Mouse (Mus musculus) R1 (cell line): ENCODE data around the gene Lax1.
"Not testable (repeated sequence)": the region's sequence is repeated elsewhere in the genome, so short reads cannot be mapped to it uniquely, and the experiment has no call there.

Source experiments
- DNase-seq: peaks from one replicate; pipeline ENCODE4 v3.0.0-alpha.2; 2018; ENCODE audit warnings: low read depth, low spot score

Gene Lax1

DNA sequence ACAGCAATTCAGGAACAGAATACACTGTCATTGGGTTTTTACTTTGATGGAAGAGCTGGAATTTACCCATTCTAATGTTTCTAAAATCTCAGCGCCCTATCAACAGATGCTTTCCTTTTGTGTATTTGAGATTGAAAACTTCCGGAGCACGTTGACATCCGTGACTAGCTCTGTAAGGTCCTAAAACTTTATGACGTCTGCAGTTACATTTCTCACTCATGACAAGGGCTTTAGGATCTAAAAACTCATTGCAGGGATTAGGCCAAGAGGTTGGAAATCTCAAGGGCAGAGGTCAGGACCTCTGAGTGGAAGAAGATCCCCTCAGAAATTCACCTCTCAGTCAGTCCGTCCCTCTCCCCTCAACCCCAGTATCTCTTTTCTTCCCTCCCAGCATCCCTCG is 1.6 kb downstream of the Lax1 start:
- DNase-seq, result no peak

DNA sequence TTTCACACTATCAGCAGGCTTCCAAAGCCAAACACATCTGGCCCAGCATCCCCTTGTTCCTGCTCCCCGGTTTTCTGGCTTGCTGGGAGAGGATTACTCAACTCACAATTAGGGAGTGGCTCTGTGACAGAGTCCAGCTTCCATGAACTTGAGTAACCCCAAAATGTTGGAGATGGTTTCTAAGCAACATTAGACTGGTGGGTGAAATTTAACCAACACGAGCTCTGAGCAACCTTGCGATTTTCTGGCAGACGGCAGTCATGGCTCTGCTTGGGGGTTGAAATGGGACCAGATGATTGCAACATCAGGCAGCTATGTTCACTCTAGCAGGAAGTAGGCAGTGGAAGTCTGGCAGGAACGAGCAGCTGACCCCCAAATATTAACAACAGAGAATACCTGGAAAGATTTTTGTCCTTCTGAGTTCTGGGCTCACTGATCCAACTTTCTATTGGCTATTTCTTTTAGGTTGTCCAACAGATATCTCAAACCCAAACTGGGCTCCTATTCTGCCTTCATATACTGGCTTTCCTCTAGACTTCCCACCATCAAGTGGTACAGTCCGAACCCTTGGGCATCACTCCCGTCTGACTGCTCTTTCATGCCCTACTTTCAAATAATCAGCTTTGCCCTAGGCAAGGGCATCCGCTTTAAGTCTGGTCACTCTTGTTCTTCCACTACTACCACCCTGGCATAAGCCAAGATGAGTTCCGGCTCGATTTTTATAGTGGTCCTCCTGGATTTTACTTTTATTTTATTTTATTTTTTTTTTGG is 4.0 kb downstream of the Lax1 start:
- DNase-seq, result no peak

DNA sequence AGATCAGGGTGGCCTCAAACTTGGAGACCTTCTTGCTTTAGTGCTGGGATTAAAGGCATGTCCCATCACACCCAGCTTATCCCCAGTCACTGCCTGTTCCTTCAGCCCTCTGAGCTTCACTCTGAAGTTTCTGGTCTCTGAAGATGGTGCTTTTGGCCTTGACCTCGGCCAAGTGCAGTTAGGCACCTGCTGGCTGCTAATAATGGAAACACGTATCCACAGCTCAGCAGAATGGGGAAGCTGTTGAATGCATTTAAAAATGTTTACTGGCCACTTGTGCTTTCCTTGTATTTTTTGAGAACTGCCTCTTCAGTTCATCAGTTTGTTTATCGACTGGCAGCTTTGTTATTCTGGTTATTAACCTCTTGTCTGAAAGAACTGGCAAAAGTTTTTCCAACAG is 18.1 kb downstream of the Lax1 start:
- DNase-seq, result peak; percentile 84

DNA sequence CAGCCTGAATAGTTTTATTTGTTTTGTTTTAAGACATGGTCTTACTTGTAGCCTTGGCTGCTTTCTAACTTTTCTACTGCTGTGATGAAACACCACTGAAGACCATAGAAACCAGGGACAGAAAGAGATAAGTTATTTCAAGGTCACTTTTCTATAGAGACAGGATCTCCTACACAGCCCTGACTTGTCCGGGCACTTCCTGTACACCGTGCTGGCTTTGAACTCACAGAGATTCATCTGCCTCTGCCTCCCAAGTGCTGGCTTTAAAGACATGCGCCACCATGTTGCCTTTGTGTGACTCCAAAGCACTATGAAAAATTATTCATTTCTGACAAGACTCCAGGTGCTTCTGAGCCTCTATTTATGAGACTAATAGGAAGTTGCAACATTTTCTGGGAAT is 18.6 kb downstream of the Lax1 start:
- DNase-seq, result peak; percentile 68

DNA sequence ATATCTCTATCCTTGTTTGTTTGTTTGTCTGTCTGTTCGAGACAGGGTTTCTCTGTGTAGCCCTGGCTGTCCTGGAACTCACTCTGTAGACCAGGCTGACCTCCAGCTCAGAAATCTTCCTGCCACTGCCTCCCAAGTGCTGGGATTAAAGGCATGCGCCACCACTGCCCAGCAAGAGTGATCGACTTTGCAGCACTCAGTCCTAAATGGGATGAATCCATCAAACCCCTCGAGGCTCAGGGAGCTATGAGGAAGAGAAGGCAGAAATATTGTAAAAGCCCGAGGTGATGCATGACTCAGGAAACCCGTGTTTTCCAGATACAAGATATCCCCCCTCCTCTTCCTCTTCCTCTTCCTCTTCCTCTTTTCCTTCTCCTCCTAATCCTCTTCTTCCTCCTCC is 19.1 kb downstream of the Lax1 start:
- DNase-seq, result peak; percentile 51

DNA sequence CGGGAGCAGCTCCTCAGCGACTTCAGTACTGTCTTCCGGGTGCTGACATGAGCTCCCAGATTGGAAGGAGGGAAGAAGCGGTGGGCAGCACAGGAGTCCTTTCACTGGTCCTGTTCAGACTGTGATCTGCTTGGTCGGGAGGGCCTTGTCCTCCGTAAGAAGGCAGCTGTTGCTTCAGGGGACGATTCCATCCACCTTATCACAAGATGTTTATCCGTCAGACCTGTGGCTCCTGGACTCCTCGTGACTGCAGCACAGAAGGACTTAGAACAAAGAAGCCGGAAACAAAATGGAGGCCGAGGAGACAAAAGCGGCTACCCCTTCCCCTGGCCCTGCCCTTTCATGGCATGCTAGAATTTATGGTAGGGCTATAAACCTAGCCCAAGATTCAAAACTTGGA is 19.7 kb downstream of the Lax1 start:
- peak; percentile 90 for DNase-seq

DNA sequence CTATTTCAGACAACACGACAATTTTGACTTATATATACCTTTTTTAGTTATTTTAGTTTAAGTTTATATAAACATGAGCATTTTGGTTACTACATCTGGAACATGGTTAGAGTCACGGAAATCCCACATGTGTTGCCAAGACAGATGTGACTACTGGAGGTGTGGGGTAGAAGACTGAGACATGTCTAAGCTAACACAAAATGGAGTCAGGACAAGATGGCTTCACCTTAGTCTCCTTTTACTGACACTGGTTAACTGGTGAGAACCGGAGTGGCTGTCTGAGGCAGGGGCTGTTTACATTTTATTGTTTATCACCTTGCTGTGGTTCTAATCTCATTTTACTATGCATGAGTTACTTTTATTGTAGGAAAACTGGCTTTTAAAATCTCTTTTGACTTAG is 21.3 kb downstream of the Lax1 start:
- DNase-seq, result peak; percentile 53

DNA sequence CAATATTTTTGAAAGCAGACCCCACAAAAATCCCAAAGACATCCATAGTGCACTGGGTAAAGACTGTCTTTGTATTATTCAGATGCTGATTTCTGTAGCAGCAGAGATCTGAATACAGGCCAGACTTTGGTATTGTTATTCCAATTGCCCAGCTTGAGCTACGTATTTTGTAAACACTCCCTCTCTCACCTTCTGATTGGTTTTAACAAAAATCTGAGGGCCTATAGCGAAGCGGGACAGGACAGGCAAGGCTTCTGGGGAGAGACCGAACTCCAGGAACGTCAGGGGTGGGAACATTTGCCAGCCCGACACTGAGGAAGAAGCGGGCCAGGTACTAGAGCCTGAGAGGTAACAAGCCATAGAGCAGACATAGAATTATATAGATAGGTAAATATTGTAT is 22.2 kb downstream of the Lax1 start:
- DNase-seq, result peak; percentile 99

DNA sequence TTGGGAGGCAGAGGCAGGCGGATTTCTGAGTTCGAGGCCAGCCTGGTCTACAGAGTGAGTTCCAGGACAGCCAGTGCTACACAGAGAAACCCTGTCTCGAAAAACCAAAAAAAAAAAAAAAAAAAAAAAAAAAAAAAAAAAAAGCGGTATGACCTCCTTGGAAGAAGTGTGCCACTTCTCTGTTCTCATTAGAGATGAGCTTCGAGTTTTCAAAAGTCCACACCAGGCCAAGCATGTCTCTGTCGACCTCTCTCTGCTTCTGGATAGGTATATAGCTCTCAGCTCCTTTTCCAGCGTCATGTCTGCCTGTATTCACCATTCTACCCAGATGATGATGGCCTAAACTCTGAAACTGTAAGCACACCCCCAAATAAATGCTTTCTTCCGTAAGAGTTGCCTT is 24.2 kb downstream of the Lax1 start:
- not testable (repeated sequence) for DNase-seq

DNA sequence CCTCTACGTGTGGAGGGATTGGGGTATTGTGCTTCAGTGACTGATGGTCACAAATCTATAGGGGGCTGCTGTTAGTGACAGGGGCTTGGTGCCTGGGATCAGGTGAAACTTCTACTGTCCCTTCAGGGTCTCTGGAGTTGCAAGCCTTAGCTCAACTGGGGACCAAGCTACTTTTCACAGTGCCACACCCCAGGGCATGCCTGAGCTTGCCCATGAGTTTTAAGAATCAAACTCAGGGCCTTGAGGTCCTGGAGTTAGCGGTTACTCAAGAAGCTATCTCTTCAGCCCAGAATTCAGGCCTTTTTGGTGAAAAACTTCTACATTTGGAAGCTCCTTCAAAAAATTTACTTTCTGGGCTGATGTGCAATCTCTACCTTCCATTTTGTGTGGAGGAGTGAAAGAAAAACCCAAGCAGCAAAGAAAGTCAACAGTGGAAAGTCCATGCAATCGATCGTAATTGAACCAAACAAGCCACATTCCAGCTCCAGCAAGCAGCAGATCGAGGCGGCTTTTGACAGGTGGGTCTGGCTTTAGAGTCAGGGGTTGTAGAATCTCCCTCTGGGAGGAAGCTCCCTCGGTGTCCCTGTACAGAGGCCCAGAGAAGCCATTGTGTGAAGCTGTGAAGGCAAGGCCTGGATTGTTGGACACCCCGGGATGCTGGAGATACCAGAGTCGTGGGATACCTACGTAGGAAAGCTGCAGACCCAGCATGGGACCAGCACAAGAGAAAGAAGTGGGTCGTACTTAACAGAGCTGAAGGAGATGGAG is 25.5 kb downstream of the Lax1 start:
- peak; percentile 85 for DNase-seq

DNA sequence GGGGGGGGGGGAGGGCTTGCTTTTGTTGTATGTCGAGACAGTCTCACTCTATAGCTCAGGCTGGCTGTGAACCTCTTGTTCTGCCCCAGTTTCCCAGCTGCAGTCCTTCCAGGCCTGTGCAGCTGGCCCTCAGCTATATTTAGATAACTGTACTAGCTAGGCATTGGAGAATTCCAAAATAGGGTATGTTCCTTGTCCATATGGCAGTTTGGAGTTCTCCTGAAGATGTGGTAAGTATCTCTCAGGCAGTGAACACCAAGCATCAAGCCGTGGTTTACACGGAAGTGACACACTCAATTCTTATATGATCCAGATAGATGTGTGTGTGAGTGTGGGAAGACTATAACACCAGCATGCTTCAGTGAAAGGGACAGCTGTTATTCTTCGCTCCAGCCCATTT is 26.5 kb downstream of the Lax1 start:
- DNase-seq, result no peak

DNA sequence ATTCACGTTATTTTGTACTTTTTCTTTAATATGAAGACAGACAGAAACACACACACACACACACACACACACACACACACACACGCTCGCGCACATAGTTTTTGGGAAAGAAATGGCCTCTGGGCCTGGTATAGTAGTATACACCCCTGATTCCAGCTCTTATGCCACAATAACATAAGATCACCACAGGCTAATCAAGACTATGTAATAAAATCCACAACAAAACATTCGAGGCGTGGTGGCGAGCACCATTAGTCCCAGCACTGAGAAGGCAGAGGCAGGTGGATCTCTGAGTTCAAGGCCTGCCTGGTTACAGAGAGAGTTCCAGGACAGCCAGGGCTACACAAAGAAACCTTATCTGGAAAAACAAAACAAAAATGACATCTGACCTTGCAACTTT is 27.0 kb downstream of the Lax1 start:
- no peak for DNase-seq

DNA sequence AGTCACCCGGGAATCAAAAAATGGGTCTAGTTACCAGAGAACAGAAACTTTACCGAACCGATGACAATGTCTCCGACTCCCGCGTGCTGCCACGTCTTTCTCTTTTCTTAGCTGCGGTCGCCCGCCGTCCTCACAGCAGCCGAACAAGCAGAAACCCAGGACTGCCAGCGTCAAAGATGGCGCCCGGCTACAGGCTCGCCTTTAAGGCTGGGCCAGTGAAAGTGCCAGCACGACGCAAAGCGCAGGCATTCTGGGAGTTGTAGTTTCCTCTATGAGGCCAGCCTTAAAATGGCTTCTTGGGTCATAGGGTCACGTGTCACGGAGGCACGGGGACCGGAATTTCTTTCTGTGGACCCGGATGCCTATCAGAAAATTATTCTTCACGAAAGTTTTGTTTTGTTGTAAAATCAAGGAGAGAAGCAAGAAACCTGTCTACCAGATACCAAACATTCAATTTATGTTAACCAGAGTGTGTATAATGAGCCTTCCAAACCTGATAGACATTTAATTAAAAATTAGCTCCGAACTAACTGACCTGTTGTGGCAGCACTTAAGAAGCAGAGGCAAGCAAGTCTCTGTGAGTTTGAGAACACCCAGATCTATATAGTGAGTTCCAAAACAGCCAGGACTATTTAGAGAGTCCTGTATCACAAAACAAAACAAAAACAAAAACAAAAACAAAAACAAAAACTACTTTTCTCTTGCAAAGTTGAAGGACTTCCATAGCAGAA is 28.5 kb downstream of the Lax1 start, which contains the start of gene Gm38394:
Gene Gm38394 (minus strand): TSS at position 116 of the 731 bp plus-strand sequence.
- peak; percentile 99 for DNase-seq

DNA sequence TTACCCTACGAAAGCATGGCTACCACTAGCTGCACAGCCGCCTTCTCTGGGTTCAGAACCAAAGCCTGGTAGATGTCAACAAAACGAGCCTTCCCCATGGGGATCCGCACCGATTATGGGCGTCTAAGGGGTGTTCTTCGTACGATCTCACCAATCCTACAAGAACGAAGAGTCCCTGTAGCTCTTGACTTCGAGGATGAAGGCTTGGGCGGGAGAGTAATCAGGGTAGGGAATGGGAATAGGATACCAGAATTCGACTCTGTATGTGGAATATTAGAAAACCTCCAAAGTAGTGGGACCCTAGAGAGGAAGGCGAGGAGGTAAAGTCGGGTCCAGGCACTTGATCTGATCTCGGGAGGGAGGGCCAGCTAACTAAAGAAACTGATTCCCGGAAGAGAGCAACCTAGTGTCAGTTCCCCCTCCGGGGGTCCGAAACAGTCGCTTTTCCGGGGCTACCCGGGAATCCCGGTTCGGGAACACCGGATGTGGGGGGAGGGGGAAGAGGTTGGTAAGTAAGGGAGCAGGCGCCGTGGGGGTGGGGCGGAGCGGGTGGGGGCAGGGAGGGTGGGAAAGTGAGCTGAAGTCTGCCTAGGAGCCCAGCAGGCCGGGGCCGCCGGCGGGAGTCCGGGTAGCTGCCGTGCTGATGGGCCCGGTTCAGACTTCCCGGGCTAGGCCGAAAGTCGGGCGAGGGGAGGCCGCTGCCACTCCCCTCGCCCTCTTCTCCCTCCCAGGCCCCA is 29.3 kb downstream of the Lax1 start, which contains the start of gene Zbed6:
Gene Zbed6 (minus strand): TSS at position 420 of the 737 bp plus-strand sequence.
- DNase-seq, result peak; percentile 89

DNA sequence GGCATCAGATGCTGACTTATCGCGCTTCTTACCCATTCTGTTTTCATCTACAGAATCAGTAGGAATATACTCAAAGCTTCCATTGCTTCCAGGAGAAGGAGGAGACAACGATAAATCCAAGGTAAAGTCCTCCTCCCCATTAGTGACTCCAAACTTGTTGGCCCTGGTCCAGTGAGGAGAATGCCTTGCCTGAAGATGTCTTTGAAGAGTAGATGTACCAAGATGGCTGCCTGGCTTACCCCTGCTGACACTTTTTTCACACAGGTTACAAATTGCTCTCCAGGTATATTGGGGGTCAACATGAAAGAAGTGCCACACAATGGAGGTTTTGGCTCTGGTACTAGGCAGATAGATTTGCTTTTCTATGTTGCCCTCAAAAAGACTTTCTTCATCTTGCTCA is 31.0 kb downstream of the Lax1 start:
- DNase-seq, result no peak

DNA sequence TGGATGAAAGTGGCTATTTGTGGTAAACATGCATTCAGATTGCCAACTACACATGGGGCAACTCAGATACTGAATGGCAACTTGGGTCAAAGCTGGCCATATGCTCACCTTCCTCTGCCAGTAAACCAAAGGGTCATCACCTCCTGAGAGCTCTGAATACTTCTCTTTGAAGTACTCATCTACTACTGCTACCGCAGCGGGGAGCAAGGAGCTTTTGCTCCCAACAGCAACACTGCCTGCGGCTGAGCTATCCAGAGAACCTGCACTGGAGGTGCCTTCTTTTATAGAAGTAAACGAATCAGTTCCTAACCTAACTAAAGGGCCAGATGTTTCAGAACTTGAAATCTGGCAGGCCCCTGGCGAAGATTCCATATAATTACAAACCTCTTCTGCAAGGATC is 33.1 kb downstream of the Lax1 start:
- no peak for DNase-seq

DNA sequence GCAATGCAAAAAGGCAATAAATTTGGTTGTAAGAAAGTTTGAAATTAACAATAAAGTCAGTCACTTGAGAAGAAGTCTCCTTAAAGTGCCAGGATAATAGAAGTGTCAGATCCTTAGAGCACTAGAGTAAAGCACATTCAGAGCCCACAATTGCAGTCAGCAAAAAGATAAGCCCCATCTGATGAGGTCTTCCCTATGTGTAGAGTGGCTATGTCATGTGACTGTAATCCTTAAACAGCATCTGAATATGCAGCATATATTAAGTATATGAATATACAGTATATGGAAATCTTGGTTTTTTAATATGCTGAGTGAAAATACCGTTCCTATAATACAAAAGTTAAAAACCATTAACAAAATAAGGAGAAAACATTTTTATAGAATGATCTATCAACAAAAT is 36.9 kb downstream of the Lax1 start:
- DNase-seq, result no peak

DNA sequence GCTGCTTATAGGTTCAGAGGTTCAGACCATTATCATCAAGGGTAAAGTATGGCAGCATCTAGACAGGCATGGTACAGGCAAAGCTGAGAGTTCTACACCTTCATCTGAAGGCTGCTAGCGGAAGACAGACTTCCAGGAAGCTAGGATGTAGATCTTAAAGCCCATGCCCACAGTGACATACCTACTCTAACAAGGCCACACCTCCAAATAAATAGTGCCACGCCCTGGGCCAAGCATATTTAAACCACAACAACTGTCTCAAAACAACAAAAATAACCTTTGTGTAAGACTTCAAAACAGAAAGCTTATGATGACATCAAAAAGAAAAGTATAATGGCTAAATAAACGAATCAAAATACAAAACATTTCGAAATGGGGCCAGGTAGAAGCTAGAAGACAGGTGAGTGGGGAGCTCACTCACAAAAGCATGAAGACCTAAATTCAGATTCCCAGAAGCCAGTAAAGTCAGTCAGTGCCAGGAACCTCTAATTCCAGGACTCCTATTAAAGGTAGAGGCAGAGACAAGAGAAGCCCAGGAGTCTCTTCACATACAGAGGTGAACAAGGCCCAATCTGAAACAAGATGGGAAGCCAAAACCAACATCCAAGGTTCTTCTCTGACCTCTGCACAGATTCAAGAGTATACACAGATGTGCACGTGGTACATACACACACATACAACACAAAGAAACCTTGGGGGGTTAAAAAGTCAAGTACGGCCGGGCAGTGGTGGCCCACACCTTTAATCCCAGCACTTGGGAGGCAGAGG is 39.4 kb downstream of the Lax1 start:
- peak; percentile 50 for DNase-seq

DNA sequence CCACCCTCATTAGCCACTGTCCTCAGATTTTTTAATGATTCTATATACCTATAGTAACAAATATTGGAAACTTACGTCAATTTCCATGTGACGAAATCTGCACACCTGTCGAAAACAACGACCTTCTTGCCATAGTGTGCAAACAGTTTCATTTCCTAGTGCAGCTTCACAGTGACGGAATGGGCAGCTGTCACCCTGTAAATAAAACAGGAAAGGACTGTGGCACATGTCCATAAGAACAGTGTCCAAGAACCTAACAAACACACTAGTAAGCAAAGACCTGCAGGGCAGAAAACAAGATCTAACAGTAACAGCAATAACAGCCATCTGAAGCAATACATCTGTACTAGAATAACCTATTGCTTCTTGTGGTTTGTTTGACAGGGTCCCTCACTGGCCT is 44.3 kb downstream of the Lax1 start:
- no peak for DNase-seq

DNA sequence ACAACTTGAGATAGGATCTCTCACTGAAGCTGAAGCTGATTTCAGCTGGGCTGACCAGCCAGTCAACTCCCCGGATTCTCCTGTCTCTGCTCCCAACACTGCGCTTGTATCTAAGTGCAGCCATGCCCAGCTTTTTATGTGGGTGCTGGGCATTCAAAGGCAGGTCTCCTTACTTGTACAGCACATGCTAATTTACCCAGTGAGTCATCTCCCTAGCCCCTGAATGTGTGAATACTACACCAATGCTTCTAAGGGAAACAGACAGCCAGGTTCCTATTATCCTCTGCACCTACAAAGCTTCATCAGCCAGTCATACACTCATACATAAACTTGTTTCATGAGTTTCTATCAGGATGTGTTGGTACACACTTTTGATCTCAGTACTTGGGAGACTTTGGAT is 48.7 kb downstream of the Lax1 start:
- no peak for DNase-seq

DNA sequence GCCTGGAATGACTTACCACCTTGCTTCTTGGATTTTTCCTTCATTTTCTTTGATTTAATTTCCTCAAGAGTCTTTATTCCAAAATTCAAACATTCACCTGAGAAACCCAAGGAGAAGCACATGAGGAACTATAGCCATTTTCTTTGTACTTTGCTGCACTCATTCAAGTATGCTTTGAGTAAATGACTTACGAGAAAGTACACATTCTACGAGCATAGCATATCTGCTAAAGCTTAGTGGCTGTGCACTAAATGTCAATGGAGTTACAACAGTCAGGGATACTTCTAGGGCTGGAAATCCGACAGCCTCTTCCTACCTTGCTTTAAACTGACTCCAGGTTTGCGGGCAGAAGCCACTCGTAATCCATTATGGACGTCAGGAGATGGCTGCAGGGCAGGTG is 51.4 kb downstream of the Lax1 start:
- DNase-seq, result no peak
